Mouse (Mus musculus) neural tube, embryonic 11.5 days (tissue): Measurements from ENCODE around the gene Snx30. TPM values are rescaled to one million over a fixed set of nuclear protein-coding genes. Genes with fewer than 3 reads are reported as not detected.
A peak's percentile ranks its signal among the peaks of the same experiment; 100 is the strongest.

Experiments
- ATAC-seq: fragments of 200-750 bp; cut with Nextera tagmentation; 2 replicates; pipeline ENCODE4 v1.8.0; 2017; ENCODE audit warnings: moderate number of reproducible peaks, mild to moderate bottlenecking, moderate TSS enrichment, moderate library complexity; ENCODE audit not compliant: insufficient read depth, low FRiP score, low TSS enrichment
- DNase-seq: peaks from one replicate; pipeline ENCODE4 v3.0.0-alpha.2; 2015; ENCODE audit warnings: low spot score
- H3K27ac ChIP-seq: fragments of 300-500 bp; sonication (generic); 2 replicates; pipeline ENCODE4 v1.5.1; 2014; ENCODE audit warnings: low read depth, mild to moderate bottlenecking, low read length
- H3K27me3 ChIP-seq: fragments of 300-500 bp; sonication (generic); 2 replicates; pipeline ENCODE4 v1.6.1; 2014; ENCODE audit warnings: mild to moderate bottlenecking, low read length, mixed read lengths; ENCODE audit not compliant: control insufficient read depth, insufficient read depth
- H3K36me3 ChIP-seq: fragments of 300-500 bp; sonication (generic); 2 replicates; pipeline ENCODE4 v1.6.1; 2014; ENCODE audit warnings: mild to moderate bottlenecking, low read length, moderate library complexity, mixed read lengths; ENCODE audit not compliant: control insufficient read depth, insufficient read depth
- H3K4me1 ChIP-seq: fragments of 300-500 bp; sonication (generic); 2 replicates; pipeline ENCODE4 v1.6.1; 2014; ENCODE audit warnings: low read length, mixed read lengths; ENCODE audit not compliant: control insufficient read depth, insufficient read depth
- H3K4me2 ChIP-seq: fragments of 300-500 bp; sonication (generic); 2 replicates; pipeline ENCODE4 v1.6.1; 2014; ENCODE audit warnings: low read depth, mild to moderate bottlenecking, moderate library complexity
- H3K4me3 ChIP-seq: fragments of 300-500 bp; sonication (generic); 2 replicates; pipeline ENCODE4 v1.5.1; 2014; ENCODE audit warnings: low read depth, low read length
- H3K9ac ChIP-seq: fragments of 300-500 bp; sonication (generic); 2 replicates; pipeline ENCODE4 v1.6.1; 2014; ENCODE audit warnings: mild to moderate bottlenecking, low read length
- H3K9me3 ChIP-seq: fragments of 300-500 bp; sonication (generic); 2 replicates; pipeline ENCODE4 v1.6.1; 2016; ENCODE audit warnings: low read length; ENCODE audit not compliant: control insufficient read depth
- WGBS: fragments of 180-500 bp; shearing (Covaris S2); extraction: QIAGEN DNeasy Blood & Tissue Kit; methylation state at CpG from one replicate; pipeline ENCODE4 v1.1.7; 2014; 5-methylcytosine and 5-hydroxymethylcytosine counted together
- polyA plus RNA-seq: library from polyadenylated mRNA; unstranded; fragments of >200 nt; fragmentation: Nextera tagmentation; extraction: Ambion mirVana; gene quantifications from 2 replicates; pipeline ENCODE4 v1.2.1, GENCODE M21; 2014

Snx30 gene
- polyA plus RNA-seq, 1 experiment from 2014 or later: 10.6 TPM

GRCm38 (mm10) chr4:59845245-59845637, 39.6 kb downstream of the Snx30 start:
- H3K4me3 ChIP-seq: no peak overlapping the region
- H3K27ac ChIP-seq: no peak overlapping the region
- H3K4me1 ChIP-seq: no peaks in the 10 kb centered on the region
- DNase-seq (no peak), ATAC-seq (no peak)
- no peaks in the 10 kb centered on the region for H3K27me3 ChIP-seq
- H3K4me2 ChIP-seq: no peak overlapping the region
- WGBS: 95% methylated on average over 3 of the region's 3 CpGs
- no peaks in the 10 kb centered on the region for H3K36me3 ChIP-seq
- no peak overlapping the region for H3K9ac ChIP-seq
- no peaks in the 10 kb centered on the region for H3K9me3 ChIP-seq

- no peaks in the 10 kb centered on the region for H3K27me3 ChIP-seq
- no peak overlapping the region for H3K4me2 ChIP-seq
- H3K36me3 ChIP-seq: no peaks in the 10 kb centered on the region
- H3K9me3 ChIP-seq: no peaks in the 10 kb centered on the region
- 88% methylated on average over 5 of the region's 5 CpGs for WGBS
- no peak overlapping the region for H3K27ac ChIP-seq
- no peaks in the 10 kb centered on the region for H3K4me1 ChIP-seq
- no peak overlapping the region for H3K4me3 ChIP-seq
- no peak overlapping the region for H3K9ac ChIP-seq
- ATAC-seq (no peak), DNase-seq (no peak)
These were observed 41.8 kb downstream of the Snx30 start for GRCm38 (mm10) chr4:59847447-59847846.

- H3K9ac ChIP-seq: no peak overlapping the region
- no peak overlapping the region for H3K27ac ChIP-seq
- DNase-seq: peak; percentile 69
- H3K4me2 ChIP-seq: no peak overlapping the region
- 69% methylated on average over 2 of the region's 2 CpGs for WGBS
- ATAC-seq: peak; percentile 48; the same call in 1 of the 2 replicates
- H3K36me3 ChIP-seq: no peaks in the 10 kb centered on the region
- H3K4me3 ChIP-seq: no peak overlapping the region
- no peaks in the 10 kb centered on the region for H3K4me1 ChIP-seq
- no peaks in the 10 kb centered on the region for H3K27me3 ChIP-seq
- no peaks in the 10 kb centered on the region for H3K9me3 ChIP-seq
These were observed 44.5 kb downstream of the Snx30 start for GRCm38 (mm10) chr4:59850181-59850580.

- Histone ChIP-seq H3K4me2 (no peak overlapping the region), H3K4me3 (no peak overlapping the region), H3K4me1 (no peaks in the 10 kb centered on the region), H3K9me3 (no peaks in the 10 kb centered on the region), H3K9ac (no peak overlapping the region), H3K27me3 (no peaks in the 10 kb centered on the region), H3K27ac (no peak overlapping the region), H3K36me3 (no peaks in the 10 kb centered on the region)
- ATAC-seq (no peak), DNase-seq (no peak)
- 87% methylated on average over 5 of the region's 5 CpGs for whole genome bisulfite sequencing
These were observed 45.4 kb downstream of the Snx30 start for GRCm38 (mm10) chr4:59850886-59851623.

GRCm38 (mm10) chr4:59853155-59853554, 47.5 kb downstream of the Snx30 start:
- Histone ChIP-seq H3K27ac (no peak overlapping the region), H3K4me1 (no peaks in the 10 kb centered on the region), H3K4me3 (no peak overlapping the region), H3K4me2 (no peak overlapping the region), H3K36me3 (no peaks in the 10 kb centered on the region), H3K9me3 (no peaks in the 10 kb centered on the region), H3K9ac (no peak overlapping the region), H3K27me3 (no peaks in the 10 kb centered on the region)
- no peak for DNase-seq
- ATAC-seq: no peak
- WGBS: 92% methylated on average over 7 of the region's 7 CpGs

GRCm38 (mm10) chr4:59859693-59860425, 54.2 kb downstream of the Snx30 start:
- WGBS: 71% methylated on average over 16 of the region's 16 CpGs
- Histone ChIP-seq H3K9ac (no peak overlapping the region), H3K4me3 (no peak overlapping the region), H3K4me2 (no peak overlapping the region), H3K27me3 (no peaks in the 10 kb centered on the region), H3K4me1 (no peaks in the 10 kb centered on the region), H3K36me3 (no peaks in the 10 kb centered on the region), H3K27ac (no peak overlapping the region), H3K9me3 (no peaks in the 10 kb centered on the region)
- ATAC-seq (no peak), DNase-seq (no peak)

- no peaks in the 10 kb centered on the region for H3K9me3 ChIP-seq
- no peak for ATAC-seq
- DNase-seq: no peak
- H3K4me3 ChIP-seq: no peak overlapping the region
- no peak overlapping the region for H3K27ac ChIP-seq
- no peak overlapping the region for H3K9ac ChIP-seq
- no peaks in the 10 kb centered on the region for H3K36me3 ChIP-seq
- no peaks in the 10 kb centered on the region for H3K4me1 ChIP-seq
- 73% methylated on average over 2 of the region's 2 CpGs for WGBS
- H3K4me2 ChIP-seq: no peak overlapping the region
- no peaks in the 10 kb centered on the region for H3K27me3 ChIP-seq
These were observed 54.8 kb downstream of the Snx30 start for GRCm38 (mm10) chr4:59860431-59860830.

- no peak for DNase-seq
- Histone ChIP-seq H3K9ac (no peak overlapping the region), H3K4me1 (no peaks in the 10 kb centered on the region), H3K4me3 (no peak overlapping the region), H3K9me3 (no peaks in the 10 kb centered on the region), H3K4me2 (no peak overlapping the region), H3K27ac (no peak overlapping the region), H3K27me3 (no peaks in the 10 kb centered on the region), H3K36me3 (no peaks in the 10 kb centered on the region)
- no peak for ATAC-seq
- WGBS: 61% methylated on average over 4 of the region's 4 CpGs
These were observed 56.2 kb downstream of the Snx30 start for GRCm38 (mm10) chr4:59861871-59862270.

GRCm38 (mm10) chr4:59862335-59862734, 56.7 kb downstream of the Snx30 start:
- H3K36me3 ChIP-seq: no peaks in the 10 kb centered on the region
- DNase-seq (no peak), ATAC-seq (no peak)
- 86% methylated on average over 1 of the region's 1 CpGs for WGBS
- H3K9me3 ChIP-seq: no peaks in the 10 kb centered on the region
- no peak overlapping the region for H3K4me2 ChIP-seq
- no peak overlapping the region for H3K4me3 ChIP-seq
- no peak overlapping the region for H3K27ac ChIP-seq
- H3K9ac ChIP-seq: no peak overlapping the region
- no peaks in the 10 kb centered on the region for H3K4me1 ChIP-seq
- no peaks in the 10 kb centered on the region for H3K27me3 ChIP-seq
